Mouse (Mus musculus): ENCODE measurements around the gene Ecm2.

Gene Ecm2

GRCm38 (mm10) chr13:49504510-49504909, at the start of gene Ecm2:
Gene Ecm2 (plus strand): TSS chr13:49504810.
- DNase-seq, result no peak

- no peak for DNase-seq
Observed at GRCm38 (mm10) chr13:49460276-49460675, 44.3 kb upstream of the Ecm2 start.

- no peak for DNase-seq
Observed at GRCm38 (mm10) chr13:49460692-49461414, 43.8 kb upstream of the Ecm2 start.

GRCm38 (mm10) chr13:49461458-49462132, 43.0 kb upstream of the Ecm2 start:
- no peak for DNase-seq

GRCm38 (mm10) chr13:49462921-49463320, 41.7 kb upstream of the Ecm2 start:
- no peak for DNase-seq

GRCm38 (mm10) chr13:49465875-49466274, 38.7 kb upstream of the Ecm2 start:
- DNase-seq, result no peak

GRCm38 (mm10) chr13:49466393-49467075, 38.1 kb upstream of the Ecm2 start:
- DNase-seq, result peak in 1 of 2 experiments; percentile 43

GRCm38 (mm10) chr13:49467585-49467984, 37.0 kb upstream of the Ecm2 start:
- no peak for DNase-seq

- peak; percentile 21 to 43 for DNase-seq
Observed at GRCm38 (mm10) chr13:49469002-49469401, 35.6 kb upstream of the Ecm2 start.

- DNase-seq, result no peak
Observed at GRCm38 (mm10) chr13:49470319-49470718, 34.3 kb upstream of the Ecm2 start.

- peak; percentile 16 to 22 for DNase-seq
Observed at GRCm38 (mm10) chr13:49470806-49471205, 33.8 kb upstream of the Ecm2 start.

GRCm38 (mm10) chr13:49471981-49472675, 32.5 kb upstream of the Ecm2 start:
- no peak for DNase-seq

- no peak for DNase-seq
Observed at GRCm38 (mm10) chr13:49472676-49473005, 32.0 kb upstream of the Ecm2 start.

- DNase-seq, result no peak
Observed at GRCm38 (mm10) chr13:49477887-49478286, 26.7 kb upstream of the Ecm2 start.

GRCm38 (mm10) chr13:49478851-49479374, 25.7 kb upstream of the Ecm2 start:
- no peak for DNase-seq

GRCm38 (mm10) chr13:49479399-49479798, 25.2 kb upstream of the Ecm2 start:
- peak in 1 of 2 experiments; percentile 12 for DNase-seq

- peak; percentile 42 to 52 for DNase-seq
Observed at GRCm38 (mm10) chr13:49480057-49480456, 24.6 kb upstream of the Ecm2 start.

GRCm38 (mm10) chr13:49480551-49480950, 24.1 kb upstream of the Ecm2 start:
- DNase-seq, result peak; percentile 19 to 38

- no peak for DNase-seq
Observed at GRCm38 (mm10) chr13:49485388-49485787, 19.2 kb upstream of the Ecm2 start.

GRCm38 (mm10) chr13:49492376-49493368, 11.9 kb upstream of the Ecm2 start, which contains the start of gene Tes3-ps:
Gene Tes3-ps (plus strand): TSS chr13:49493318.
- no peak for DNase-seq

GRCm38 (mm10) chr13:49505776-49506175, 1.2 kb downstream of the Ecm2 start:
- DNase-seq, result no peak

GRCm38 (mm10) chr13:49507176-49507575, 2.6 kb downstream of the Ecm2 start:
- DNase-seq, result no peak
